Mouse (Mus musculus) CH12.LX (cell line): ENCODE data around the gene Trpv1.

ENCODE experiments used
- CTCF ChIP-seq, 2 experiments: IDR thresholded peaks in 1 of 2; conservative IDR thresholded peaks in 1 of 2; 2 replicates each; pipeline ENCODE4 v1.5.1; 2011 to 2012; ENCODE audit warnings: low read depth in 2 of 2, low read length in 2 of 2, improper control_type of control experiment in 1 of 2, inconsistent platforms in 1 of 2, mild to moderate bottlenecking in 1 of 2, moderate library complexity in 1 of 2
- E2F4 ChIP-seq: IDR thresholded peaks from 2 replicates; pipeline ENCODE4 v1.6.1; 2011; ENCODE audit warnings: low read depth, low read length, improper control_type of control experiment; ENCODE audit not compliant: insufficient replicate concordance
- MAZ ChIP-seq: IDR thresholded peaks from 2 replicates; pipeline ENCODE4 v1.6.1; 2012; ENCODE audit warnings: low read depth, mild to moderate bottlenecking, inconsistent platforms, low read length, improper control_type of control experiment, moderate library complexity
- MXI1 ChIP-seq: IDR thresholded peaks from 2 replicates; pipeline ENCODE4 v1.6.1; 2011; ENCODE audit warnings: mild to moderate bottlenecking, low read depth, low read length, improper control_type of control experiment
- ZC3H11A ChIP-seq: IDR thresholded peaks from 2 replicates; pipeline ENCODE4 v1.6.1; 2012; ENCODE audit warnings: low read depth, mild to moderate bottlenecking, inconsistent platforms, low read length, improper control_type of control experiment

GRCm38 (mm10) chr11:73235990-73236701 lies 2.1 kb downstream of the Trpv1 start:
- TF ChIP-seq CTCF (conservative IDR thresholded peaks at IDR 0.05 in 1 of 2, IDR thresholded peaks at IDR 0.05 in 1 of 2; ENCODE audit: low read depth in 2 of 2, low read length in 2 of 2) (no peak), MAZ (no peak), ZC3H11A (no peak), E2F4 (no peak), MXI1 (no peak)
